Mouse (Mus musculus) olfactory bulb, adult 2 months (tissue): ENCODE results near the gene Fam208b.

Experiments
- CTCF ChIP-seq: fragments of 200-500 bp; IDR thresholded peaks from 2 replicates; pipeline ENCODE4 v1.5.1; 2012; ENCODE audit warnings: low read depth, mild to moderate bottlenecking, low read length, moderate library complexity; ENCODE audit not compliant: insufficient read depth
- POLR2A ChIP-seq: fragments of 200-500 bp; IDR thresholded peaks from 2 replicates; pipeline ENCODE4 v1.6.1; 2012; ENCODE audit warnings: mild to moderate bottlenecking, low read depth, low read length, moderate library complexity; ENCODE audit not compliant: insufficient read depth

DNA sequence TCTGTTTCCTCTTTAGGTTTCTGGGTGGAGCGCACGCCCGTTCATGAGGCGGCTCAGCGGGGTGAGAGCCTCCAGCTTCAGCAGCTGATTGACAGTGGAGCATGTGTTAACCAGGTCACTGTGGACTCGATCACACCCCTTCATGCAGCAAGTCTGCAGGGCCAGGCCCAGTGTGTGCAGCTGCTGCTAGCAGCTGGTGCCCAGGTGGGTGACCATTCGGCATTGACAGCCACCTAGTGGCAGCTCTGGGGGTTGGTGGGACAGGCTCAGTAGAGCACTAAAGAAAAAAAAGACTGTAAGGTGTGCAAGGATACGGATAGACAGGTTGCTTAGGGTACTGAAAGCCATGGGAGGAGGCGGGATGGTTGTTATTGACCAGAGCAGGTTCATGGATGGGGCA is 31.1 kb upstream of the Fam208b start:
- TF ChIP-seq CTCF: no peak
- no peak for TF ChIP-seq POLR2A
